Mouse (Mus musculus): ENCODE results near the gene Cd83. TPM values are rescaled to one million over a fixed set of nuclear protein-coding genes. Genes with fewer than 3 reads are reported as not detected.

Gene Cd83
- polyA plus RNA-seq, 1 experiment from 2014 or later, result 13.2 TPM

- Histone ChIP-seq H3K27ac (no peak overlapping the region), H3K4me1 (replicated peaks) (peaks cover 5% of the 10 kb centered on the region; the same call in 1 of the 2 replicates), H3K36me3 (no peaks in the 10 kb centered on the region), H3K4me3 (replicated peaks) (no peak overlapping the region), H3K9me3 (no peaks in the 10 kb centered on the region), H3K9ac (replicated peaks) (no peak overlapping the region), H3K4me2 (no peak overlapping the region), H3K27me3 (0 out of 2 replicates have a peak, but pooled peaks cover 1% of the 10 kb centered on the region)
- ATAC-seq (ENCODE audit: insufficient number of reproducible peaks, insufficient read depth, low FRiP score, low TSS enrichment, low read depth), result no peak
- 73% methylated on average over 9 of the region's 9 CpGs for WGBS
Measured at GRCm38 (mm10) chr13:43777321-43778002, 7.1 kb upstream of the Cd83 start.

- peaks cover 5% of the 10 kb centered on the region; the same call in 1 of the 2 replicates for H3K4me1 ChIP-seq (replicated peaks)
- WGBS, result 44% methylated on average over 6 of the region's 6 CpGs
- H3K9me3 ChIP-seq, result no peaks in the 10 kb centered on the region
- no peak overlapping the region for H3K4me3 ChIP-seq (replicated peaks)
- H3K27me3 ChIP-seq, result peaks cover 6% of the 10 kb centered on the region
- ATAC-seq (ENCODE audit: insufficient number of reproducible peaks, insufficient read depth, low FRiP score, low TSS enrichment, low read depth), result no peak
- no peak overlapping the region for H3K4me2 ChIP-seq
- H3K36me3 ChIP-seq, result no peaks in the 10 kb centered on the region
- no peak overlapping the region for H3K9ac ChIP-seq (replicated peaks)
- no peak overlapping the region for H3K27ac ChIP-seq
Measured at GRCm38 (mm10) chr13:43778021-43778649, 6.4 kb upstream of the Cd83 start.

GRCm38 (mm10) chr13:43778971-43779370 is 5.6 kb upstream of the Cd83 start:
- H3K36me3 ChIP-seq, result no peaks in the 10 kb centered on the region
- H3K9ac ChIP-seq (replicated peaks), result no peak overlapping the region
- ATAC-seq (ENCODE audit: insufficient number of reproducible peaks, insufficient read depth, low FRiP score, low TSS enrichment, low read depth), result no peak
- H3K27me3 ChIP-seq, result peaks cover 11% of the 10 kb centered on the region
- WGBS, result 78% methylated on average over 4 of the region's 4 CpGs
- no peaks in the 10 kb centered on the region for H3K9me3 ChIP-seq
- H3K4me1 ChIP-seq (replicated peaks), result peaks cover 5% of the 10 kb centered on the region; the same call in 1 of the 2 replicates
- no peak overlapping the region for H3K4me3 ChIP-seq (replicated peaks)
- H3K27ac ChIP-seq, result no peak overlapping the region
- H3K4me2 ChIP-seq, result no peak overlapping the region

- no peak overlapping the region for H3K4me2 ChIP-seq
- no peaks in the 10 kb centered on the region for H3K9me3 ChIP-seq
- H3K9ac ChIP-seq (replicated peaks), result no peak overlapping the region
- H3K27me3 ChIP-seq, result peaks cover 20% of the 10 kb centered on the region
- no peaks in the 10 kb centered on the region for H3K36me3 ChIP-seq
- H3K4me1 ChIP-seq (replicated peaks), result peaks cover 13% of the 10 kb centered on the region
- ATAC-seq (ENCODE audit: insufficient number of reproducible peaks, insufficient read depth, low FRiP score, low TSS enrichment, low read depth), result no peak
- H3K27ac ChIP-seq, result no peak overlapping the region
- H3K4me3 ChIP-seq (replicated peaks), result no peak overlapping the region
- 84% methylated on average over 8 of the region's 8 CpGs for WGBS
Measured at GRCm38 (mm10) chr13:43780071-43780470, 4.5 kb upstream of the Cd83 start.

- Histone ChIP-seq H3K4me3 (replicated peaks) (peak overlapping the region; percentile 62), H3K9ac (replicated peaks) (peak overlapping the region; percentile 79; the same call in 1 of the 2 replicates), H3K4me1 (replicated peaks) (peaks cover 43% of the 10 kb centered on the region), H3K9me3 (no peaks in the 10 kb centered on the region), H3K27ac (peak overlapping the region; percentile 46; the same call in 1 of the 2 replicates), H3K27me3 (peaks cover 45% of the 10 kb centered on the region), H3K4me2 (peak overlapping the region; percentile 97), H3K36me3 (no peaks in the 10 kb centered on the region)
- no peak for ATAC-seq (ENCODE audit: insufficient number of reproducible peaks, insufficient read depth, low FRiP score, low TSS enrichment, low read depth)
- WGBS, result 24% methylated on average over 8 of the region's 8 CpGs
Measured at GRCm38 (mm10) chr13:43785712-43786072, 1.1 kb downstream of the Cd83 start.

GRCm38 (mm10) chr13:43786171-43786795 is 1.7 kb downstream of the Cd83 start:
- H3K27me3 ChIP-seq, result peaks cover 47% of the 10 kb centered on the region
- no peaks in the 10 kb centered on the region for H3K36me3 ChIP-seq
- peak overlapping the region; percentile 46; the same call in 1 of the 2 replicates for H3K27ac ChIP-seq
- no peak overlapping the region for H3K9ac ChIP-seq (replicated peaks)
- ATAC-seq (ENCODE audit: insufficient number of reproducible peaks, insufficient read depth, low FRiP score, low TSS enrichment, low read depth), result no peak
- H3K4me3 ChIP-seq (replicated peaks), result peak overlapping the region; percentile 62
- no peaks in the 10 kb centered on the region for H3K9me3 ChIP-seq
- H3K4me1 ChIP-seq (replicated peaks), result peaks cover 46% of the 10 kb centered on the region
- peak overlapping the region; percentile 97 for H3K4me2 ChIP-seq
- 10% methylated on average over 12 of the region's 12 CpGs for WGBS

GRCm38 (mm10) chr13:43787262-43787661 is 2.7 kb downstream of the Cd83 start:
- WGBS, result 13% methylated on average over 2 of the region's 2 CpGs
- Histone ChIP-seq H3K4me2 (no peak overlapping the region), H3K27me3 (peaks cover 47% of the 10 kb centered on the region)

GRCm38 (mm10) chr13:43788071-43788470 is 3.5 kb downstream of the Cd83 start:
- no peak for ATAC-seq (ENCODE audit: insufficient number of reproducible peaks, insufficient read depth, low FRiP score, low TSS enrichment, low read depth)
- Histone ChIP-seq H3K4me1 (replicated peaks) (peaks cover 51% of the 10 kb centered on the region), H3K27ac (no peak overlapping the region), H3K4me3 (replicated peaks) (no peak overlapping the region), H3K9ac (replicated peaks) (no peak overlapping the region), H3K4me2 (no peak overlapping the region), H3K9me3 (no peaks in the 10 kb centered on the region), H3K36me3 (no peaks in the 10 kb centered on the region), H3K27me3 (peaks cover 41% of the 10 kb centered on the region)
- WGBS, result 38% methylated on average over 8 of the region's 8 CpGs

More at GRCm38 (mm10) chr13:43787262-43787661, 2.7 kb downstream of the Cd83 start:
- no peak for ATAC-seq (ENCODE audit: insufficient number of reproducible peaks, insufficient read depth, low FRiP score, low TSS enrichment, low read depth)
- Histone ChIP-seq H3K27ac (no peak overlapping the region), H3K4me1 (replicated peaks) (peaks cover 51% of the 10 kb centered on the region), H3K9me3 (no peaks in the 10 kb centered on the region), H3K9ac (replicated peaks) (no peak overlapping the region), H3K4me3 (replicated peaks) (no peak overlapping the region), H3K36me3 (no peaks in the 10 kb centered on the region)

GRCm38 (mm10) chr13:43788983-43789645 is 4.5 kb downstream of the Cd83 start:
- no peak overlapping the region for H3K27ac ChIP-seq
- H3K4me3 ChIP-seq (replicated peaks), result no peak overlapping the region
- no peak overlapping the region for H3K9ac ChIP-seq (replicated peaks)
- H3K36me3 ChIP-seq, result no peaks in the 10 kb centered on the region
- H3K27me3 ChIP-seq, result peaks cover 36% of the 10 kb centered on the region
- 68% methylated on average over 10 of the region's 10 CpGs for whole genome bisulfite sequencing
- H3K4me2 ChIP-seq, result no peak overlapping the region
- ATAC-seq (ENCODE audit: insufficient number of reproducible peaks, insufficient read depth, low FRiP score, low TSS enrichment, low read depth), result no peak
- peaks cover 50% of the 10 kb centered on the region for H3K4me1 ChIP-seq (replicated peaks)
- H3K9me3 ChIP-seq, result no peaks in the 10 kb centered on the region

- WGBS, result 91% methylated on average over 11 of the region's 11 CpGs
- Histone ChIP-seq H3K27ac (no peak overlapping the region), H3K9ac (replicated peaks) (no peak overlapping the region), H3K27me3 (peaks cover 29% of the 10 kb centered on the region; the same call in 1 of the 2 replicates), H3K36me3 (no peaks in the 10 kb centered on the region), H3K9me3 (no peaks in the 10 kb centered on the region), H3K4me3 (replicated peaks) (no peak overlapping the region), H3K4me1 (replicated peaks) (peaks cover 39% of the 10 kb centered on the region), H3K4me2 (no peak overlapping the region)
- ATAC-seq (ENCODE audit: insufficient number of reproducible peaks, insufficient read depth, low FRiP score, low TSS enrichment, low read depth), result no peak
Measured at GRCm38 (mm10) chr13:43790229-43791001, 5.8 kb downstream of the Cd83 start.
